Mouse (Mus musculus) ES-Bruce4 (cell line): ENCODE measurements around the gene Ypel2.

Source experiments
- CTCF ChIP-seq: IDR thresholded peaks from one replicate; pipeline ENCODE4 v1.8.1; 2011; ENCODE audit warnings: low read depth, low read length
- EP300 ChIP-seq: IDR thresholded peaks from 2 replicates; pipeline ENCODE4 v1.6.1; 2011; ENCODE audit warnings: low read depth, low read length; ENCODE audit not compliant: insufficient read depth

- TF ChIP-seq EP300 (no peak), CTCF (no peak)
Measured at GRCm38 (mm10) chr11:86966696-86967095, 26.8 kb downstream of the Ypel2 start.
